Mouse (Mus musculus) megakaryocyte progenitor cell, adult 5-6 weeks (primary cell): ENCODE results near the gene Cux1. TPM values are rescaled to one million over a fixed set of nuclear protein-coding genes. Genes with fewer than 3 reads are reported as not detected.

Experiments
- ATAC-seq: replicated peaks from 2 replicates; pipeline ENCODE4 v1.8.0; 2016; ENCODE audit warnings: mild to moderate bottlenecking, moderate TSS enrichment, inconsistent platforms; ENCODE audit not compliant: poor library complexity
- total RNA-seq, 2 experiments: library from RNA; stranded (forward) in 1 of 2; stranded (reverse) in 1 of 2; fragments of 157-497, 149-512 nt in 1 of 2; fragments of 200-1000 nt in 1 of 2; gene quantifications; 2 replicates each; pipeline versions ENCODE4 v1.2.3 to v1.2.4; 2015 to 2017

Cux1 gene
- total RNA-seq, 2 experiments from 2014 or later: 104 to 118 TPM

GRCm38 (mm10) chr5:136540952-136541351, 26.3 kb downstream of the Cux1 start:
- ATAC-seq: no peak

- peak; percentile 53 for ATAC-seq
Observed at GRCm38 (mm10) chr5:136540055-136540838, 27.0 kb downstream of the Cux1 start.

GRCm38 (mm10) chr5:136536753-136537152, 30.5 kb downstream of the Cux1 start:
- ATAC-seq: no peak

- ATAC-seq: no peak
Observed at GRCm38 (mm10) chr5:136535976-136536725, 31.1 kb downstream of the Cux1 start.

GRCm38 (mm10) chr5:136535204-136535603, 32.1 kb downstream of the Cux1 start:
- no peak for ATAC-seq

- no peak for ATAC-seq
Observed at GRCm38 (mm10) chr5:136533371-136534276, 33.7 kb downstream of the Cux1 start.

- ATAC-seq: peak; percentile 44; the same call in 1 of the 2 replicates
Observed at GRCm38 (mm10) chr5:136531674-136532365, 35.5 kb downstream of the Cux1 start.

GRCm38 (mm10) chr5:136530931-136531330, 36.4 kb downstream of the Cux1 start:
- no peak for ATAC-seq

- ATAC-seq: no peak
Observed at GRCm38 (mm10) chr5:136529165-136529564, 38.1 kb downstream of the Cux1 start.

- no peak for ATAC-seq
Observed at GRCm38 (mm10) chr5:136527871-136528270, 39.4 kb downstream of the Cux1 start.

GRCm38 (mm10) chr5:136526545-136526909, 40.8 kb downstream of the Cux1 start:
- no peak for ATAC-seq

GRCm38 (mm10) chr5:136525896-136526544, 41.3 kb downstream of the Cux1 start:
- ATAC-seq: no peak

GRCm38 (mm10) chr5:136522843-136523463, 44.3 kb downstream of the Cux1 start:
- ATAC-seq: no peak

- no peak for ATAC-seq
Observed at GRCm38 (mm10) chr5:136521656-136522055, 45.6 kb downstream of the Cux1 start.

GRCm38 (mm10) chr5:136518648-136519437, 48.4 kb downstream of the Cux1 start:
- peak; percentile 57 for ATAC-seq

- ATAC-seq: 0 out of 2 replicates have a peak, but pooled peaks have one; percentile 14
Observed at GRCm38 (mm10) chr5:136517510-136517909, 49.8 kb downstream of the Cux1 start.

- no peak for ATAC-seq
Observed at GRCm38 (mm10) chr5:136516593-136516992, 50.7 kb downstream of the Cux1 start.

GRCm38 (mm10) chr5:136514049-136514677, 53.1 kb downstream of the Cux1 start:
- peak; percentile 20 for ATAC-seq
